ENCODE assay signal across 11 mouse cellular contexts in genomic region chr11:103017661-103018060, GRCm38 (mm10). TPM values are rescaled to one million over a fixed set of nuclear protein-coding genes. Genes with fewer than 3 reads are reported as not detected.
DNase-seq lines count a peak whose midpoint lies in the region; ATAC-seq and TF ChIP-seq lines count a peak whose summit lies in the region.
"Had no signal": no experiment of that assay in that cellular context is flagged by ENCODE, and none has a peak within 500 bp of the region (broad histone marks: within the 10 kb centered on the region; RNA-seq: fewer than 3 reads in every experiment).

No protein-coding gene starts in this region.

- H3K27ac ChIP-seq in embryonic facial prominence, embryonic 13.5 days, result 0 out of 2 replicates have a peak overlapping the region, but pooled peaks have one; percentile 8
- H3K27ac ChIP-seq in embryonic facial prominence, embryonic 10.5 days (replicated peaks), result no peak overlapping the region
- peak overlapping the region; percentile 64; the same call in 1 of the 2 replicates for H3K27ac ChIP-seq in liver, adult 2 months (replicated peaks; ENCODE audit: insufficient read depth, low read depth, low read length)
- H3K27ac ChIP-seq in limb, embryonic 12.5 days, result 0 out of 2 replicates have a peak overlapping the region, but pooled peaks have one; percentile 17
- H3K27ac ChIP-seq: heart, adult 2 months had no signal

- TF ChIP-seq CTCF in liver, adult 2 months (IDR thresholded peaks at IDR 0.05; ENCODE audit: low read depth, low read length), result no peak

- H3K9ac ChIP-seq in embryonic facial prominence, embryonic 13.5 days, result no peak overlapping the region
- H3K9ac ChIP-seq in liver, adult 2 months (ENCODE audit: low read depth, low read length), result no peak overlapping the region
- no peak overlapping the region for H3K9ac ChIP-seq in limb, embryonic 12.5 days (replicated peaks)
- H3K9ac ChIP-seq: heart, embryonic 15.5 days had no signal

- no peak for TF ChIP-seq POLR2A in liver, adult 2 months (IDR thresholded peaks at IDR 0.05; ENCODE audit: extremely low read depth, insufficient read depth, low read length)

- no peak for ATAC-seq in embryonic facial prominence, embryonic 13.5 days (ENCODE audit: insufficient number of reproducible peaks, insufficient read depth, low FRiP score, low TSS enrichment, low read depth)
- ATAC-seq in limb, embryonic 12.5 days (ENCODE audit: insufficient number of reproducible peaks, insufficient read depth, low FRiP score, low TSS enrichment, low read depth), result no peak

- H3K4me2 ChIP-seq in embryonic facial prominence, embryonic 13.5 days, result no peak overlapping the region
- no peak overlapping the region for H3K4me2 ChIP-seq in limb, embryonic 12.5 days

- 77% methylated on average over 9 of the region's 9 CpGs for WGBS in embryonic facial prominence, embryonic 13.5 days
- WGBS in embryonic facial prominence, embryonic 10.5 days, result 74% methylated on average over 9 of the region's 9 CpGs
- WGBS in liver, adult 2 months, result 19% methylated on average over 9 of the region's 9 CpGs
- 72% methylated on average over 9 of the region's 9 CpGs for WGBS in limb, embryonic 12.5 days

- DNase-seq in embryonic facial prominence, embryonic 10.5 days (ENCODE audit: low spot score), result no peak
- DNase-seq in liver, adult 2 months (ENCODE audit: extremely low read depth, low read depth, low spot score), result peak; percentile 68
- DNase-seq in liver, result no peak
- DNase-seq in kidney, adult 9 months, result peak; percentile 69
- DNase-seq in adrenal gland, postnatal 14 days, result no peak
- DNase-seq in frontal cortex, postnatal 25 days (ENCODE audit: low spot score in 2 of 2), result no peak

- H3K4me3 ChIP-seq in embryonic facial prominence, embryonic 13.5 days, result no peak overlapping the region
- no peak overlapping the region for H3K4me3 ChIP-seq in embryonic facial prominence, embryonic 10.5 days
- H3K4me3 ChIP-seq in liver, adult 2 months (ENCODE audit: insufficient read depth, low read depth, low read length), result no peak overlapping the region
- H3K4me3 ChIP-seq in limb, embryonic 12.5 days (replicated peaks), result no peak overlapping the region

- H3K4me1 ChIP-seq in embryonic facial prominence, embryonic 13.5 days, result peaks cover 28% of the 10 kb centered on the region
- peaks cover 27% of the 10 kb centered on the region for H3K4me1 ChIP-seq in embryonic facial prominence, embryonic 10.5 days
- H3K4me1 ChIP-seq in liver, adult 2 months (ENCODE audit: control insufficient read depth, insufficient read depth, low read length), result peaks cover 10% of the 10 kb centered on the region
- peaks cover 23% of the 10 kb centered on the region for H3K4me1 ChIP-seq in limb, embryonic 12.5 days (replicated peaks)

- H3K27me3 ChIP-seq in embryonic facial prominence, embryonic 13.5 days, result no peaks in the 10 kb centered on the region
- H3K27me3 ChIP-seq in embryonic facial prominence, embryonic 10.5 days (replicated peaks; ENCODE audit: low read depth, poor library complexity, severe bottlenecking), result no peaks in the 10 kb centered on the region
- no peaks in the 10 kb centered on the region for H3K27me3 ChIP-seq in liver, adult 2 months (ENCODE audit: control insufficient read depth, insufficient read depth, low read length)
- no peaks in the 10 kb centered on the region for H3K27me3 ChIP-seq in limb, embryonic 12.5 days
- H3K27me3 ChIP-seq: heart, embryonic 15.5 days had no signal

- peaks cover 12% of the 10 kb centered on the region for H3K36me3 ChIP-seq in embryonic facial prominence, embryonic 13.5 days
- peaks cover 32% of the 10 kb centered on the region for H3K36me3 ChIP-seq in embryonic facial prominence, embryonic 10.5 days (replicated peaks)
- H3K36me3 ChIP-seq in liver, adult 2 months (ENCODE audit: control insufficient read depth, insufficient read depth, low read length), result peaks cover 11% of the 10 kb centered on the region; the same call in 1 of the 2 replicates
- H3K36me3 ChIP-seq in limb, embryonic 12.5 days, result peaks cover 30% of the 10 kb centered on the region

- H3K9me3 ChIP-seq in embryonic facial prominence, embryonic 13.5 days, result no peaks in the 10 kb centered on the region
- no peaks in the 10 kb centered on the region for H3K9me3 ChIP-seq in embryonic facial prominence, embryonic 10.5 days
- no peaks in the 10 kb centered on the region for H3K9me3 ChIP-seq in limb, embryonic 12.5 days
- H3K9me3 ChIP-seq: heart, embryonic 15.5 days; hindbrain, embryonic 10.5 days had no signal

- no peaks in the 10 kb centered on the region; the same call in 1 of the 2 replicates for H3K79me2 ChIP-seq in liver, adult 2 months (ENCODE audit: control insufficient read depth, insufficient read depth, low read length)

RNA-seq across cellular contexts. Expression of gene Nmt1, which starts 10.3 kb away (rescaled TPM):
- polyA plus RNA-seq in embryonic facial prominence, embryonic 13.5 days (2015; fragmentation: Nextera tagmentation; extraction: Ambion mirVana), result 67.8 and 68.5 TPM in 2 replicates
- 63.2 and 66.0 TPM in 2 replicates for polyA plus RNA-seq in embryonic facial prominence, embryonic 10.5 days (2016; fragmentation: Nextera tagmentation; extraction: Ambion mirVana)
- 16.8 and 23.9 TPM in 2 replicates for total RNA-seq in liver, adult 2 months (2014; rRNA removed)
- 34.1 and 34.3 TPM in 2 replicates for polyA plus RNA-seq in liver, adult 2 months (2012; rRNA removed)
- 53.6 and 53.7 TPM in 2 replicates for polyA plus RNA-seq in limb, embryonic 12.5 days (2016; fragmentation: Nextera tagmentation; extraction: Ambion mirVana)
- total RNA-seq in adrenal gland, postnatal 14 days (2021), result 88.8 and 93.1 TPM in 2 replicates

RNA-seq across cellular contexts. Expression of gene Dcakd, which starts 10.5 kb away (rescaled TPM):
- polyA plus RNA-seq in embryonic facial prominence, embryonic 13.5 days (2015; fragmentation: Nextera tagmentation; extraction: Ambion mirVana), result 189 and 192 TPM in 2 replicates
- 304 and 308 TPM in 2 replicates for polyA plus RNA-seq in embryonic facial prominence, embryonic 10.5 days (2016; fragmentation: Nextera tagmentation; extraction: Ambion mirVana)
- 23.9 and 30.9 TPM in 2 replicates for total RNA-seq in liver, adult 2 months (2014; rRNA removed)
- polyA plus RNA-seq in liver, adult 2 months (2012; rRNA removed), result 45.8 and 46.3 TPM in 2 replicates
- polyA plus RNA-seq in limb, embryonic 12.5 days (2016; fragmentation: Nextera tagmentation; extraction: Ambion mirVana), result 167 and 192 TPM in 2 replicates
- 65.0 and 66.3 TPM in 2 replicates for total RNA-seq in adrenal gland, postnatal 14 days (2021)

Comparison
In these comparisons a context has a peak if more than half of its experiments do, and no peak if none do; other contexts are left out.
1. DNase-seq: peak in liver, adult 2 months (single experiment) and kidney, adult 9 months (single experiment); none in embryonic facial prominence, embryonic 10.5 days (single experiment), liver (single experiment), adrenal gland, postnatal 14 days (single experiment) and frontal cortex, postnatal 25 days (0 of 2).